Mouse (Mus musculus): Measurements from ENCODE around the gene Zkscan8.
"Not testable (repeated sequence)": the region's sequence is repeated elsewhere in the genome, so short reads cannot be mapped to it uniquely, and the experiment has no call there.

Zkscan8 gene

DNA sequence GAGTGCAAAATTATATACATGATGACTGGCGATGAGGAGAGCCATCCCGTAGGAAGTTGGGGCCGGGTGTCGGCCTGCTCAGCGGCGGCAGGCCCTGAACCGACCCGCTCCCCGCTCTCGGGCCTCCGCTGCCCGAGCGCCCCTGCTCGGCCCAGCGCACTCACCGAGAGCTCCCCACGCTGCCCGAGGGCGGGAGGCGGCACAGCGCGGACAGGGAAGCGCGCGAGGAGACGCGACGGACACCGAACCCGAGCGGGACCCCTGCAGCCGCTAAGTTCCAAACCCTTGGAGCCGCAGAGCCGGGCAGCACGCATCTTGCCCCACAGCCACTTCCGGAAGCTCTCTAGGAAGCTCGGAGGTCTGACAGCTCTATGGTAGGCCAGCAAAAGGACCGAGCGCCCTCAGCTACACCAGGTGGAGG is at the start of gene Zkscan8:
TSS of gene Zkscan8 (minus strand) at position 340 of the 421 bp plus-strand sequence.
- peak; percentile 84 for DNase-seq (ENCODE audit: low spot score)

DNA sequence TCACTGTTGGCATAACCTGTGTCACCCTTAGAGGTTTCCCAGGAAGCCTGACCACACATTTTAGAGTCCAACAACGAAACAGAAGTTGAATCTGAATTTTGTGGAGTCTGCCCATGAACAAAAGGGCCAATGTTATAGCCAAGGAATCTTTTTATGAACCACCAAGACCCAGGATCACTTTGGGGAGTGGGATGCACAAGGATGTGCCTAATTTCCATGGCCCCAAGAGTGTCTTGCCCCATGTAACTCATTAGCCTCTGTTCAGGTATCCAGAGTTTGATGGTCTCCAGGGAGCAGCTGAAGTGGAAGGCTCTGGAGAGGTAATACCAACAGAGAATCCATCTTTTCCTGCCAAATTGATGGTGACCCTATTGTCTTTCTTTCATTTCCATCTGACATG is 28.9 kb upstream of the Zkscan8 start, which contains the start of gene Olfr1535:
TSS of gene Olfr1535 (minus strand) at position 101 of the 400 bp plus-strand sequence.
- DNase-seq (ENCODE audit: low spot score): no peak

DNA sequence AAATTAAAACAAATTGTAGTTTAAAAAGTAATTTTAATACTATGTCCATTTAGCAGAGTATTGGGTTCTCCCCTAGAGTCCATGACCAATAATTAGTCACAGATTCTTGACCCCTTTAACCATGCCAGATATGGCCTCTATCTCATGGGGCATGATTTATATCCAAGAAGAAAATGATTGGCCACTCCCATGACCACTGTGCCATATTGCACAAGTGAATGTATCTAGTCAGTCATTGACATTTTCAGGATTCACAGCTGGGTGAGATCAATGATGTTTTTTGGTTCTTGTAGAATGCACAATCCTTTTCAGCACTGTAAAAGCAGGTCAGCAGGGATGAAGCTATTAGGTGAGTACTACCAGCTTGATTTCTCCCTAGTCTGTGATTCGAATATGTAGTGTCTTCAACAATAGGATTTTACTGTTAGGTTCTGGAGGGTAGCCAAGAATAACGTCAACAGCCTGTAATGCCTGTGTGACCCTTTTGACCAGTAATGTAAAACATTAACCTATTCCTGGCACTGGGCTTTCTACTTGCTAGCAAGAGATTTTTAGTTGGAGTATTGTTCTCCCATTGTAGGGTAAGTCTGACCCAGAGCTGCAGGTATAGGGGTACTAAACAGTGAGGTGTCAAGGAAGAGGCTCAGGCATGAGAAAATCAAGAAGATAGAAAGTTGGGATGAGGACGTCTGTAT is 19.6 kb upstream of the Zkscan8 start:
- DNase-seq (ENCODE audit: low spot score): no peak

DNA sequence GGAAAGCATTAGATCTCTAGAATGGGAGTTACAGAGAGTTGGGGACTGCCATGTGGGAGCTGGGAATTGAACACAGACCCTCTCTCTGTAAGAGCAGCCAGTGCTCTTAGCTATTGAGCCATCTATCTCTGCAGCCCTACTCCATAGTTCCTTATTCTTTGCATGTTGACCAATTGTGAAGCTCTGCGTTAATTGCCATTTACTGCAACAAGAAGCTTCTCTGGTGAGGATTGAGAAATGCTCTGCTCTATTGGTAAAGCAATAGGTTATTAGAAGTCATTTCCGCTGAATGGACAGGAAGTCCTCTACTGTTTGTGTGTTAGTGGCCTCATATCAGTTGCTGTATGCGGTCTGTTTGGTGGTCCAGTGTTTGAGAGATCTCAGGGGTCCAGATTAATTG is 18.6 kb upstream of the Zkscan8 start:
- DNase-seq (ENCODE audit: low spot score): no peak

DNA sequence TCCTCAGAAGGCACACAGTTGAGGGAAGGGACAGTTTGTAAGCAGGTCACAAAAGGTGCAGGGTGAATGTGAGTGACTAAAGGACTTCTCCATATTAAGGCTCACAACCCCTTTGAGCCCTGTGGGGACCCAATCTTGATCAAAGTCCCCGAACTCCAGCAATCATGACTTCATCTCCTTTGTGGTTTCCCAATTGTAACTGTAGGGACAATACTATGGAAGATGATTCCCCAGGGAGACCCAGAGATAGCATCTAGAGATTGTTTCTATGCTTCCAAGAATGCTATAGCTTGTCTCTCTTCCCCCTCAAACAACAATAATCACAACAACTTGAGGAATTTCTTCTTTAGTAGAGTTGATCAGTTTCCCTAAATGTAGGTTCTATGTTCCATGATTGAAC is 11.8 kb upstream of the Zkscan8 start, which contains the start of gene Olfr1366:
TSS of gene Olfr1366 (minus strand) at position 101 of the 400 bp plus-strand sequence.
- no peak for DNase-seq (ENCODE audit: low spot score)

DNA sequence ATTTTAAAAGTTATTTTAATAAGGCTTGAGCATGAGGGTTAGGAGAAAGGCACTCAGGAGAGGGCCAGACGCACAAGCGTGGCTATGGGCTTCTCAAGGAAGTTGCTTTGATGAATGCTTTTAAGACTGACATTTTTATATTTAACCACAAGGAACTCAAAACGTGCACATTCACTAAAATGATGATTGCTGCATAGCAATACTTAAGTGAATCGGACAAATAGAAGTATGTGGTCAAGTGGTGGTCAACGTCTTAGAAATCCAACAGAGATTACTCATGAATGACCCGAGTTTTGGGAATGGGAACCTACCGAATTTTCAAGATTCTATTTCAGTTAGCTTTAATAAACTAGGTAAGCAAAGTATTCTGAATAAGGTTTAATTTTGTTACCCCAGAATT is 784 bp downstream of the Zkscan8 start:
- DNase-seq (ENCODE audit: low spot score): no peak

DNA sequence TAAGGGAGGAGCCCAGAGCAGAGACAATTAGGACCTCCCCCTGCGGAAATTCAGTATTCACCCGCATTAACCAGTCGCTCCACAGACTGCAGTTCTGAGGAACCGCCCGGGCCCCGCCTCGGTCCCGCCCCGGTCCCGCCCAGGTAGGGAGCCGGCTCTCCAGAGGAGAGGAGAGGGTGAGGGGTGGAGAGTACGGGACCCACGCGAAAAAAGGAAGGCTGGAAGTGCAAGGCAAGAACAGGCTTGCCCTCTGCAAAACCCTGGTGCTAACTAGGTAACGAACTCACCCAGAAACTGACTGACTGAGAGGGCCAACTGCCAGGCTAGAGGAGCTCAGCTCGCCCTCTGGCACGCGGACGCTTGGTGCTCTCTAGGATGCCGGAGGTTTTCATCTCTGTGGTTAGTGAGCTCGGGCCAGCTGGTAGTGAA is 24.7 kb downstream of the Zkscan8 start:
- peak; percentile 73 for DNase-seq (ENCODE audit: low spot score)

DNA sequence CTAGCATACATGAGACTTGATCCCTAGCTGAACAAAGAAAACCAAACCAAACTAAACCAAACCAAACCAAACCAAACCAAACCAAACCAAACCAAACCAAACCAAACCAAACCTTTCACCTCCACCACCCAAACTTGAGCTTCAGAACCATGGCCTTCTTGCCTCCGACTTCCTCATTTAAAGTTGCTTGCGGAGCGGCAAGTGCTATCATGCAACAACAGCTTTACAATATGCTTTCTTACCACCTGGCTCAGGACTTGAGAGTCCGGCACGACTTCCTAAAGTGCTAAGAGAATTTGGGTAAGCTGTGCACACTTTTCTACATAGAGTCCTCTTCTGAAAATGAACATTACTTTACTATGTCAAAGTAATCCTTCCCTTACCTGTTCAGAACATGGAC is 28.6 kb downstream of the Zkscan8 start:
- no peak for DNase-seq (ENCODE audit: low spot score)

DNA sequence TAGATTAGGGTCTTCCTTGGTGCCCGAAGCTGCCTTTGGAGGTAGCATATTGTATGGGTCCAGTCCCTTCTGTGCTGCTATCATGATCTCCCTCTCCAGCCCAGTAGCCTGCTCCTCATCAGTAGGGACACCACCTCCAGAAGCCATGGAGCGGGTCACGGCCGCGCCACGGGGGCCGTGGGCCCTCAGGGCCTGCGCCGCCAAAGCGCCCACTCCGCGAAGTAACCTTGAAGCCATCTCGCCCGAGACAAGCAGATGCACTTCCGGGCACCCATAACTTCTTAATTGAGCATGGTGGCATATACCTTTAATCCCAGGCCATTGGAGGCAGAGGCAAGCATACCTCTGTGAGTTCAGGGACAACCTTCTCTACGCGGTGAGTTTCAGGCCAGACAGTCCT is 29.7 kb downstream of the Zkscan8 start, which contains the start of gene Gm11273:
TSS of gene Gm11273 (minus strand) at position 237 of the 400 bp plus-strand sequence.
- not testable (repeated sequence) for DNase-seq (ENCODE audit: low spot score)

DNA sequence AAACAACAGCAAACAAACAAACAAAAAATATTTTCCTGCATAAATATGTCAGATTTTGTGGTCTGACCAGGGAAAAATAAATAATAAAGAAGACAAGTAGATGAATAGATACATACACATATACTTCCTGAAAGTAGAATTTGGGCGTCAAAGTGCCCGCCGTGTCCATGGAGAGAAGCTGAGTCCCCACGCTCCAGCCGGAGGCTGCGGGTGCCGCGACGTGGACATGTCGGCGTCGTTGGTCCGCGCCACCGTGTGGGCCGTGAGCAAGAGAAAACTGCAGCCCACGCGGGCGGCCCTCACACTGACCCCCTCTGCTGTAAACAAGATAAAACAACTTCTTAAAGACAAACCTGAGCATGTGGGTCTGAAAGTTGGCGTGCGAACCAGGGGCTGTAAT is 35.8 kb downstream of the Zkscan8 start, which contains the start of gene AK157302:
TSS of gene AK157302 (plus strand) at position 144 of the 400 bp plus-strand sequence.
- DNase-seq (ENCODE audit: low spot score): no peak

DNA sequence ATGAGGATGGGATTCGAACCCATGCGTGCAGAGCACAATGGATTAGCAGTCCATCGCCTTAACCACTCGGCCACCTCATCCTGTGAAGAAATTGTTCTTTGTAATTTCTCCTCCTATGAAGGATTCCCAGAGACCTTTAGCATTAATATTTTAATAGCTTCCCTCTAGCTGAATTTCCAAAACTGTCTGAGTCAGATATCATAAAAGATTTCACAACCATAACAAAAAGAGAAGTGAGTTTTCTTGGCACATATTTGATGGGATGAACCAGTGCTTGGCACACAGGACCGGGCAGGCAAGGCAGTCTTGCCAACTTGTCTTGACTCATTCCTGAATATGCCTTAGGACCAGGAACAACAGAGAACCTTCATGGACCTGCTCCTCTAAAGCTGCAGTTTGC is 38.1 kb downstream of the Zkscan8 start:
- DNase-seq (ENCODE audit: low spot score): no peak

DNA sequence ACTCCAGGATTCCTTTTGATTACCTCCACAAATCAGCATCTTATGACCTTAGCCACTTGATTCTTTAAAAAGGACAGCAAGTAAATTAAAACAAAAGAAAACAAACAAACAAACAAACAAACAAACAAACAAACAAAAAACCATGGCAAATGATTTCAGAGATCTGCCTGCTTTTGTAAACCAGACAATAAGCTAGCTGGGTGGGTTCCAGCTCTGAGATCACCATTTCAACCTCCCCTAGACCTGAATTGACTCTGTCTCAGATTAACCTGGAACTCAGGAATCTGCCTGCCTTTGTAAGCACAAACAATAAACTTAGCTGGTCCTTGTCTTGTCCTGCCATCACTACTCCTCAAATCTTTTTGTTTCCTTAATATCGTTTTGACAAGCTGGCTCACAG is 44.0 kb downstream of the Zkscan8 start:
- no peak for DNase-seq (ENCODE audit: low spot score)

DNA sequence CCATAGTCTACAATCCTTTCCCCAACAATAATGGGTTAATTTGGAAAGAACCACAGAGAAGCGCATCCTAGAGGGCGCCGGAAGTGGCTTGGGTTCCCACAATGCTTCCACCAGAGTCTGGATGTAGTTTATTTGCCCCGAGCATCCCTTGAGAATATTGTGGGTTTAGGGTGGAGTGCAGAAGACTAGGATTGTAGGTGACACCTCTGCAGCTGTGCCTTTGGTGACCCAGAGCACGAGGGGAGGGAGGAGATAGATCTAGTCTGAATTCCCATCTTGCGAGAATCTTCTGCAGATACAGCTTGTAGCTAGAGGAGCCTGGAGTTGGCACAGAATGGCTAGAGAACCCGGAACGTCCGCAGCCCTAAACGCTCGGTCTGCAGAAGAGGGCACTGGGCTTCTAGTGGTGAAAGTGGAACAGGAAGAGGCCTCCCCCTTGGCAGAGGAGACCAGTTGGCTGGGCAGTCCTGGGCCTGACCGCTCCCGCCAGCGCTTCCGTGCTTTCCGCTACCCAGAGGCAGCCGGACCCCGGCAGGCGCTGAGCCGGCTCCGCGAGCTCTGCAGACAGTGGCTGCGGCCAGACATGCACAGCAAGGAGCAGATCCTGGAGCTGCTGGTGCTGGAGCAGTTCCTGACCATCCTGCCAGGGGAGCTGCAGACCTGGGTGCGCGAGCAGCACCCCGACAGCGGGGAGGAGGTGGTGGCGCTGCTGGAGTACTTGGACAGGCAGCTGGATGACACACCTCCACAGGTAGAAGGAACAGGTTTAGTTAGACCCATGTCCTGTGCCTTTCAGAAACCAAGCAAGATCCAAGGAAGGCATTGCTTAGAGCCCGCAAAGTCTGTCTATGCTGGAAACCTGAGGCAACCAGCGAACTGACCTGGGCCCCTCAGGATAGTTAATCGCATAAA is 51.9 kb downstream of the Zkscan8 start, which contains the start of the genes Zkscan4 and Gm10065:
TSS of gene Zkscan4 (plus strand) at position 149 of the 912 bp plus-strand sequence.
TSS of gene Gm10065 (minus strand) at position 683 of the 912 bp plus-strand sequence.
- peak; percentile 81 for DNase-seq (ENCODE audit: low spot score)

DNA sequence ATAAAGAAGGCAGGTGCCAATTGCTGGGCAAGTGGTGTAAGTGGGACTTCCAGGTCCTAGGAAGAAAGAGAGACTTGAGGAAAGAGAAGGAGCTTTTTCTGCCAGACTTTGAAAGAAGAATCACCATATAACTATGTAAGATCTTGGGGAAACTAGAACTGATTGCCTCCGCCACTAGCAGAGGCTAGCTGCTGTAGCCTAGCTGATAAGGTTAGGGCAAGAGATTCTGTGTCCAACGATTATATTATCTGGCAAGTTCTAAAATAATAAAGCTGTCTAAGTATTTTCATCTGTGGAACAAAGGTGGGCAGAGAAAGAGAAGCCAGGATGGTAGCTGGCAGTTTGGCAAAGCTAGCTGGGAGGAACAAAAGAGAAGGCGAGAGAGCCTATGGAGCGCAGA is 58.5 kb downstream of the Zkscan8 start:
- DNase-seq (ENCODE audit: low spot score): no peak

DNA sequence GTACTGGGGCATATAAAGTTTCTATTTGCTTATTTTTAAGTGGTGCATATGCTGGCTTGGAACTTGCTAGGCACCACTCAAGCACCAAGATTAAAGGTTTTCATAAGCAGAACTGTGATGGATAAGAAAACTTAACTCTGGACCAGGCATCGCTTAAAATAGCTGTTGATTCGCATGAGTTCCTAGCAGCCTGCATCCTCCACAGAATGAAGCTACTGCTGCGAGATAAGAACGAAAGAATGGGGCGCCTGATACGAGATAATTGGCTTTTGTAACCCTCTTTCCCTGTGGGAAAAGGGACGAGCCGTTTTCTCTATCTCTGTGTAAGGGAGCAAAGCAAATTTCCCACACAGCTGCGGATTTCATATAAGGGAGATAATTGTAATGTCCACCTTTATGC is 61.8 kb downstream of the Zkscan8 start:
- DNase-seq (ENCODE audit: low spot score): no peak

DNA sequence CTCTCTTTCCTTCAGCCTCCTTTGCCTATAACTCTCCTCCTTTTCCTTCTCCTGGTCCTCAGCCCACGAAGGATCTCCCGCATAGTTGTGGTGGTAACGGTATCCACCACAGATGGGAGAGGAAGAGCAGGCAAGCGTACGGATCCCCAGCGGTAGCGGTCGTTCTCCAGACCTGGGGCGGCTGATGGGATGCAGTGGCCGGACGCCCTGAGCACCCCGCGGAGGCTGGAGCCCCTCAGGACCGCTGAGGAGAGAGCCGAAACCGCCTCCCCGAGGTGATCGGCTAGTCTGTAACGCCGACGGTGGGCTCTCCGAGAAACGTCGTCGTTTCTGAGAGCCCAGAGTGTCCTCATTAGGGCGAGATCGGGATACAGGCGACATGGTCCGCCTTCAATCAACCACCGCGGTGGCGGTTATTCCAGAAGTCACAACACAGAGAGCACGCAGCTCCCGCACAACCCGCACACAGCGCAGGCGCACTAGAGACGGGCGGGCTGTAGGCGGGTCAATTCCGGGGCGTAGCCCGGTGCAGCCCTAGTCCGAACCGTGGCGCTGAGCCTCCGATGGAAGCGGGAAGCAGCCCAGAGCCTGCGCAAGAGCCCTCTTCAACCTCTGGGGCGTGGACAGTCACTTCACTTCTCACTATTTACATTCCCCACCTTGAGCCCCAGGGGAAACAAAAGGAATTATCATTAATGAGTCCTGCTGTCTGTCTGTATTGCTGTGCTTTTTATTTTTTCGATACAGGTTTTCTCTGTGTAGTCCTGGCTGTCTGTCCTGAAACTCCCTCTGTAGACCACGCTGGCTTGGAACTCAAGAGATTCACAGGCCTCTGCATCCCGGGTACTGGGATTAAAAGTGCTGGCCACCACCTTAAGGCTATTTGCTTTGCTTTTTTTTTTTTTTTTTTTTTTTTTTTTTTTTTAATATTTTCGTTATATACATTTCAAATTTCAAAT is 62.6 kb downstream of the Zkscan8 start, which contains the start of gene Nkapl:
TSS of gene Nkapl (minus strand) at position 449 of the 959 bp plus-strand sequence.
- peak; percentile 79 for DNase-seq (ENCODE audit: low spot score)

DNA sequence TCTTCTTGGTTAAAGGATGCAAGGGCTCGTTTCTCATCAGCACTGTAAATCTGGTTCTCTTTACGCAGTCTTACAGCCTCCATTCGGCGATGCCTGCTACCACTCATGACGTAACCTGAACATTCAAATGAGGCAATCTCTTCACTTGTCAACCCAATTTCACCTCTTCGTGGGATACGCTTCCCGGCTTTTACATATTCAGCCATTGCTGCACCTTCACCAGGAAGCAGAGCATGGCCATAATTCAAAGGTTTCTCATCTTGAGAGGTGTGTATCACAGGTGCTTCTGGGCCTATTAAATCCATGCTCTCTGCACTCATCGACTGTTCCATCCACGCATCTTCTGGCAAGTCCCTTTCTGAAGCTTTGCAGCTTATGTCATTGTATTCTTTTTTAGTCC is 63.6 kb downstream of the Zkscan8 start:
- no peak for DNase-seq (ENCODE audit: low spot score)
